Mouse (Mus musculus): Measurements from ENCODE around the gene Cdca8. TPM values are rescaled to one million over a fixed set of nuclear protein-coding genes. Genes with fewer than 3 reads are reported as not detected.
A peak's percentile ranks its signal among the peaks of the same experiment; 100 is the strongest.

Gene Cdca8
- polyA plus RNA-seq, 1 experiment from 2014 or later: 244 TPM

- DNase-seq (ENCODE audit: low spot score, missing footprints) (peak; percentile 91), ATAC-seq (ENCODE audit: low FRiP score) (peak; percentile 22; the same call in 1 of the 2 replicates)
- Histone ChIP-seq H3K9me3 (ENCODE audit: control insufficient read depth, low read length) (no peaks in the 10 kb centered on the region), H3K9ac (ENCODE audit: low read length) (no peak overlapping the region), H3K27ac (ENCODE audit: low read depth, low read length) (no peak overlapping the region), H3K4me3 (ENCODE audit: low read depth, low read length) (no peak overlapping the region), H3K4me1 (ENCODE audit: control insufficient read depth, insufficient read depth, low read length) (peaks cover 25% of the 10 kb centered on the region), H3K36me3 (ENCODE audit: control insufficient read depth, insufficient read depth, low read length) (no peaks in the 10 kb centered on the region), H3K4me2 (no peak overlapping the region), H3K27me3 (ENCODE audit: control insufficient read depth, insufficient read depth, low read length) (peaks cover 31% of the 10 kb centered on the region)
- 18% methylated on average over 6 of the region's 6 CpGs for WGBS
Observed at GRCm38 (mm10) chr4:124893769-124894168, 45.3 kb downstream of the Cdca8 start.

- Histone ChIP-seq H3K4me3 (ENCODE audit: low read depth, low read length) (no peak overlapping the region), H3K27ac (ENCODE audit: low read depth, low read length) (no peak overlapping the region), H3K4me2 (no peak overlapping the region), H3K4me1 (ENCODE audit: control insufficient read depth, insufficient read depth, low read length) (peaks cover 15% of the 10 kb centered on the region), H3K9me3 (ENCODE audit: control insufficient read depth, low read length) (no peaks in the 10 kb centered on the region), H3K36me3 (ENCODE audit: control insufficient read depth, insufficient read depth, low read length) (no peaks in the 10 kb centered on the region), H3K27me3 (ENCODE audit: control insufficient read depth, insufficient read depth, low read length) (peaks cover 28% of the 10 kb centered on the region), H3K9ac (ENCODE audit: low read length) (no peak overlapping the region)
- DNase-seq (ENCODE audit: low spot score, missing footprints) (no peak), ATAC-seq (ENCODE audit: low FRiP score) (no peak)
- 79% methylated on average over 5 of the region's 5 CpGs for WGBS
Observed at GRCm38 (mm10) chr4:124890831-124891230, 48.3 kb downstream of the Cdca8 start.

GRCm38 (mm10) chr4:124889935-124890334 lies 49.2 kb downstream of the Cdca8 start:
- H3K9ac ChIP-seq (ENCODE audit: low read length): no peak overlapping the region
- peaks cover 11% of the 10 kb centered on the region for H3K4me1 ChIP-seq (ENCODE audit: control insufficient read depth, insufficient read depth, low read length)
- ATAC-seq (ENCODE audit: low FRiP score): no peak
- peaks cover 22% of the 10 kb centered on the region for H3K27me3 ChIP-seq (ENCODE audit: control insufficient read depth, insufficient read depth, low read length)
- H3K4me2 ChIP-seq: no peak overlapping the region
- 91% methylated on average over 2 of the region's 2 CpGs for WGBS
- no peaks in the 10 kb centered on the region for H3K9me3 ChIP-seq (ENCODE audit: control insufficient read depth, low read length)
- no peak overlapping the region for H3K4me3 ChIP-seq (ENCODE audit: low read depth, low read length)
- no peak for DNase-seq (ENCODE audit: low spot score, missing footprints)
- no peaks in the 10 kb centered on the region for H3K36me3 ChIP-seq (ENCODE audit: control insufficient read depth, insufficient read depth, low read length)
- H3K27ac ChIP-seq (ENCODE audit: low read depth, low read length): no peak overlapping the region

GRCm38 (mm10) chr4:124888702-124889101 lies 50.4 kb downstream of the Cdca8 start:
- Histone ChIP-seq H3K36me3 (ENCODE audit: control insufficient read depth, insufficient read depth, low read length) (no peaks in the 10 kb centered on the region), H3K9me3 (ENCODE audit: control insufficient read depth, low read length) (no peaks in the 10 kb centered on the region), H3K9ac (ENCODE audit: low read length) (no peak overlapping the region), H3K4me1 (ENCODE audit: control insufficient read depth, insufficient read depth, low read length) (peaks cover 2% of the 10 kb centered on the region; the same call in 1 of the 2 replicates), H3K4me3 (ENCODE audit: low read depth, low read length) (no peak overlapping the region), H3K4me2 (no peak overlapping the region), H3K27me3 (ENCODE audit: control insufficient read depth, insufficient read depth, low read length) (peaks cover 11% of the 10 kb centered on the region; the same call in 1 of the 2 replicates), H3K27ac (ENCODE audit: low read depth, low read length) (no peak overlapping the region)
- 72% methylated on average over 7 of the region's 7 CpGs for WGBS
- DNase-seq (ENCODE audit: low spot score, missing footprints): no peak
- no peak for ATAC-seq (ENCODE audit: low FRiP score)

GRCm38 (mm10) chr4:124882151-124882729 lies 56.9 kb downstream of the Cdca8 start:
- Histone ChIP-seq H3K9me3 (ENCODE audit: control insufficient read depth, low read length) (no peaks in the 10 kb centered on the region), H3K4me2 (peak overlapping the region; percentile 66), H3K27ac (ENCODE audit: low read depth, low read length) (0 out of 2 replicates have a peak overlapping the region, but pooled peaks have one; percentile 22), H3K4me3 (ENCODE audit: low read depth, low read length) (peak overlapping the region; percentile 34), H3K36me3 (ENCODE audit: control insufficient read depth, insufficient read depth, low read length) (no peaks in the 10 kb centered on the region), H3K27me3 (ENCODE audit: control insufficient read depth, insufficient read depth, low read length) (peaks cover 14% of the 10 kb centered on the region; the same call in 1 of the 2 replicates), H3K4me1 (ENCODE audit: control insufficient read depth, insufficient read depth, low read length) (peaks cover 23% of the 10 kb centered on the region), H3K9ac (ENCODE audit: low read length) (peak overlapping the region; percentile 50)
- under 1% methylated on average over 37 of the region's 37 CpGs for WGBS
- ATAC-seq (ENCODE audit: low FRiP score) (peak; percentile 25), DNase-seq (ENCODE audit: low spot score, missing footprints) (peak; percentile 93)

GRCm38 (mm10) chr4:124881341-124881908 lies 57.7 kb downstream of the Cdca8 start:
- Histone ChIP-seq H3K27ac (ENCODE audit: low read depth, low read length) (peak overlapping the region; percentile 22; the same call in 1 of the 2 replicates), H3K9me3 (ENCODE audit: control insufficient read depth, low read length) (no peaks in the 10 kb centered on the region), H3K36me3 (ENCODE audit: control insufficient read depth, insufficient read depth, low read length) (no peaks in the 10 kb centered on the region), H3K9ac (ENCODE audit: low read length) (peak overlapping the region; percentile 50; the same call in 1 of the 2 replicates), H3K4me1 (ENCODE audit: control insufficient read depth, insufficient read depth, low read length) (peaks cover 23% of the 10 kb centered on the region), H3K4me3 (ENCODE audit: low read depth, low read length) (peak overlapping the region; percentile 34), H3K27me3 (ENCODE audit: control insufficient read depth, insufficient read depth, low read length) (peaks cover 14% of the 10 kb centered on the region; the same call in 1 of the 2 replicates), H3K4me2 (peak overlapping the region; percentile 66)
- DNase-seq (ENCODE audit: low spot score, missing footprints) (peak; percentile 99), ATAC-seq (ENCODE audit: low FRiP score) (peak; percentile 97)
- 0% methylated on average over 37 of the region's 37 CpGs for WGBS

GRCm38 (mm10) chr4:124880599-124880998 lies 58.5 kb downstream of the Cdca8 start, which contains the start of gene Epha10:
TSS of gene Epha10 (plus strand) at chr4:124880899.
- H3K36me3 ChIP-seq (ENCODE audit: control insufficient read depth, insufficient read depth, low read length): no peaks in the 10 kb centered on the region

GRCm38 (mm10) chr4:124872719-124873118 lies 66.4 kb downstream of the Cdca8 start:
- ATAC-seq (ENCODE audit: low FRiP score): no peak
- Histone ChIP-seq H3K27ac (ENCODE audit: low read depth, low read length) (no peak overlapping the region), H3K4me3 (ENCODE audit: low read depth, low read length) (no peak overlapping the region), H3K9me3 (ENCODE audit: control insufficient read depth, low read length) (no peaks in the 10 kb centered on the region), H3K27me3 (ENCODE audit: control insufficient read depth, insufficient read depth, low read length) (no peaks in the 10 kb centered on the region), H3K9ac (ENCODE audit: low read length) (no peak overlapping the region), H3K4me2 (no peak overlapping the region), H3K4me1 (ENCODE audit: control insufficient read depth, insufficient read depth, low read length) (no peaks in the 10 kb centered on the region), H3K36me3 (ENCODE audit: control insufficient read depth, insufficient read depth, low read length) (no peaks in the 10 kb centered on the region)
- 96% methylated on average over 1 of the region's 1 CpGs for WGBS
- DNase-seq (ENCODE audit: low spot score, missing footprints): no peak

More at GRCm38 (mm10) chr4:124880599-124880998, 58.5 kb downstream of the Cdca8 start, which contains the start of gene Epha10:
- no peak for DNase-seq (ENCODE audit: low spot score, missing footprints)
- Histone ChIP-seq H3K4me2 (peak within 1 kb of the TSS; percentile 66), H3K27ac (ENCODE audit: low read depth, low read length) (peak within 1 kb of the TSS; percentile 22; the same call in 1 of the 2 replicates), H3K4me1 (ENCODE audit: control insufficient read depth, insufficient read depth, low read length) (peaks cover 23% of the 10 kb centered on the region), H3K27me3 (ENCODE audit: control insufficient read depth, insufficient read depth, low read length) (peaks cover 14% of the 10 kb centered on the region; the same call in 1 of the 2 replicates), H3K9me3 (ENCODE audit: control insufficient read depth, low read length) (no peaks in the 10 kb centered on the region), H3K9ac (ENCODE audit: low read length) (peak within 1 kb of the TSS; percentile 50; the same call in 1 of the 2 replicates), H3K4me3 (ENCODE audit: low read depth, low read length) (peak within 1 kb of the TSS; percentile 34)
- 2% methylated on average over 11 of the region's 11 CpGs for WGBS
- ATAC-seq (ENCODE audit: low FRiP score): no peak
